Mouse (Mus musculus) heart, adult 9 months (tissue): ENCODE measurements around the gene Rangap1.

Experiments used
- DNase-seq, 2 experiments: peaks; one replicate each; pipeline ENCODE4 v3.0.0; 2022; ENCODE audit warnings: low spot score in 2 of 2

The Rangap1 gene

DNA sequence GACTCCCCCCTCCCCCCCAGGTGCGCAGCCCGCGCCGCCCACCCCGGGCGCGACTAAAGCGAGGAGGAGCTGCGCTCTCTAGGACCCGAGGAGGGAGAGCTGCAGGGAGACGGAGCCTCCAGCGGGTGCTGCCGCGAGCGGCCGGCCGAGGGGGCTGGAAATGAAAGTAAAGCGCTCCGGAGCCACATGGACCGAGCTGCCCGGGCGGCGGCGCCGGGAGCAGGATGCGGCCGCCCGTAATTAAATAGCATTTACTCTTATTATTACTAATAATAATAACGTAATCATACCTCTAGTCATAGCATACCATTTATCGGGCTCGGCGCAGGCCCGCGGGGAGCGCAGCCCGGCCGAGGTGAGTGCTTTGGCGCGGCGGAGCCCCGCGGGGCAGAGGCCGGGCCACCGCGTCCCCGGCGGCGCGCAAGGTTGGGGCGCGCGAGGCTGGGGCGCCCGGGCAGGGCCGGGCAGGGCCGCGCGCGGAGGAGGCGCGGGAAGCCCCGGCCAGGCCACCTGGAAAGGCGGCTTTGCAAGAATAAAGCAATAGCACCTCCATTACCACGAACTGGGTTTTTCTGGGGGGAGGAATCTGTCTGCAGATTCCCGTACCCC is at the start of gene Rangap1, which contains the start of gene Zc3h7b:
Rangap1 (minus strand) TSS at position 539 of the 609 bp plus-strand sequence.
Zc3h7b (plus strand) TSS at position 66 of the 609 bp plus-strand sequence.
- peak; percentile 76 to 79 for DNase-seq

DNA sequence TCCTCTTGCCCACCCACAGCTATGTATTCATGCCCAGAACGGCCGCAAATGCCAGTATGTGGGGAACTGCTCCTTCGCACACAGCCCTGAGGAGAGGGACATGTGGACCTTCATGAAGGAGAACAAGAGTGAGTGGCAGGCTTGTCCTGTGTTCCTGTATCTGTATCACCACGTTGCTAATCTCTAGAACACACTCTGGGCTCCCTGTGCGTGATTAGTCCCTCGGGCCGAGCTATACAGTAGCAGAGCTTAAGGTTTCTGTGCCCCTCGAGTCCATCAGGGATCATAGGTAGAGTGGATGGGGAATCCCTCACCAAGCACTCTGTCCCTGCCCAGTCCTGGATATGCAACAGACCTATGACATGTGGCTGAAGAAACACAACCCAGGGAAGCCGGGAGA is 47.1 kb upstream of the Rangap1 start:
- DNase-seq, result no peak

DNA sequence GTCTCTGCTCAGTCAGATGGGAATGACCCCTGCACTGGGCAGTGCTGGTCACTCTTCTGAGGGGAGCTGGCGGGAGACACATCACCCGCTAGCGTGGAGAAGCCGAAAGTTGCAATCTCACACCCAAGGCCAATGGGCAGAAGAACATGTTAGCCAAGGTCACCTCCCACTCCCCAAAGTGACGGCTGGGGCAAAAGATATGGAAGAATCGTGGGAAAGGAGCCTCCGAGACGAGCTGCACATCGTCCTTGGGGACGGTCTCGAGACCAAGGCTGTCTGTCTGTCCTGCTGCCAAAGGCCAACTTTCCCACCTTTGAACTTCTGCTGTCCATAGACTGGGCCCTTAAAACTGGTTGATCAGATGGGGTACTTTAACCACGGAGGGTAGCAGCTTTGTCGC is 42.2 kb upstream of the Rangap1 start:
- DNase-seq, result no peak

DNA sequence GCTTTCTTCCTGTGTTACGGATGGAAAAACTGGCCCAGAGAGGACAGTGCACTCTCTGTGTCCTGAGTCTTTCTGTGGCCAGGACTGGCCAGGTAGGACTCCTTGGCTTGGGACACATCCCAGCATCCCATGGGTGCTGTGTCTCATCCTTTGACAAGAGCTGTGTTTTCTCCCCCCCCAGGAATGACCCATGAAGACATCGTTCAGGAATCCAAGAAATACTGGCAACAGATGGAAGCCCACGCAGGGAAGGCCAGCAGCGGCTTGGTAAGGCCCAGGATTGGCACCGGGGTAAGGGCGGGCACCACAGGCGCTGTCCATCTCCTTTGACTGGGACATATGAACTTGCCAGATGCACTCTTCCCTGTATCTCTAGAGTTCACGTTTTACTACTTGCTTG is 40.4 kb upstream of the Rangap1 start:
- no peak for DNase-seq

DNA sequence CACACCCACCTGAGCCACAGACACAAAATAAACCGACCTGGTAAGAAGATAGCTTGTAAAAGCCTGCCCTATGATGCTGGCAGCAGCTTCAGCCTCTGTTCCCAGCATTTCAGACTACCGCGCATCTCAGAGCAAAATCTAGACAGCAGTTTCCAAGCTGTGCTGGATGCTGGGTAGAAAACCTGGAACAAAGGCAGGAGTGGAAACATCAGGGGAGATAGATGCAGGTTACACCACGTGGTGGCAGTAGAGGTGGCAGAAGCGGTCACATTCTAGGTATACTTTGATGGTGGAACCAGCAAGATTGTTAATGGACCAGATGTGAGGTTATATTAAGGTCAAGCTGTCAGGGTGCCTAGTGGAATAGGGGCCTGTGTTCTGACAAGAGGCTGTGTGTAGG is 39.4 kb upstream of the Rangap1 start:
- DNase-seq, result no peak

DNA sequence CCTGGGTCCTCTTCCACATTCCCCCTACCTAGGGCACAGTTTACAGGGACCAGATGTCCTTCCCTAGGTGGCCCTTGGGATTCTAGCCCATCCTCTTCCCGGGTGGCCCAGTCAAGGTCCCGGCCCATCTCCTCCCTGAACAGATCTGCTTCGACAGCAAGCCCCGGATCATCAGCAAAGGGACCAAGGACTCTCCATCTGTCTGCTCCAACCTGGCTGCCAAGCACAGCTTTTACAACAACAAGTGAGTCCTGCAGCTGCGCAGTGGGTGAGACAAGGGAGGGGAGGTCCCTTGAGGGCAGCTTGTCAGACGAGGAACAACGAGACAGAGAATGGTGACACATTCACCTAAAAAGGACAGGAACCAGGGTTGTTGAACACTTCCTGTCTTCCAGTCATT is 36.5 kb upstream of the Rangap1 start:
- no peak for DNase-seq

DNA sequence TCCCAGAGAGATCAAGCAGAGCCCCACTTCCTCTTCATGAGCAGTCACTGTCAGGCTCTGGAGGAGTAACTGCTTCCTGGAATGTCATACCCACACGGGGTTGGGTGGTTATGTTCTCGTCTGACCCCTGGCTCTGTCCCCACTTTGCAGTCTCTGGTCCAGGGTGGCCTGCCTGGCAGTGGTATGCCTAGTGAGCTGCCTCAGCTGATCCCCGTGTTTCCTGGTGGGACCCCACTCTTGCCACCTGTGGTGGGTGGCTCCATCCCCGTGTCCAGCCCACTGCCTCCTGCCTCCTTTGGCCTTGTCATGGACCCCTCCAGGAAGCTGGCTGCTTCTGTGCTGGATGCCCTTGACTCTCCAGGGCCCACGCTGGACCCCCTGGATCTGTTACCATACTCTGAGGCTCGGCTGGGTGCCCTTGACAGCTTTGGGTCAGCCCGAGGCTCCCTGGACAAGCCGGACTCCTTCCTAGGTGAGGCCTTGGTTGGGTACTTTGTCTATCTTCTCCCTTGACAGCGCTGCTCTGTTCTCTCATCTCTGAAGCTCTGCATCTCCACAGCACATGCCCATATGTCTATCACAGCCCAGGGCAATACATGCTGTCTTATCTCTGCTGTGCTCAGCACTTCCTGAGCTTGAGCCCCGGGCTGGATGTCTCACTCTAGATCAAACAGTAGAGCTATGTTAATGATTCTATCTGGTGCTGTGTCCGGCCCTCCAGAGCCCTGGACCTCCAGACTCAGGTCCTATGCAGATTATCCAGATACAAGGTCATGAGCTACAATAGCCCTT is 31.5 kb upstream of the Rangap1 start:
- no peak for DNase-seq

DNA sequence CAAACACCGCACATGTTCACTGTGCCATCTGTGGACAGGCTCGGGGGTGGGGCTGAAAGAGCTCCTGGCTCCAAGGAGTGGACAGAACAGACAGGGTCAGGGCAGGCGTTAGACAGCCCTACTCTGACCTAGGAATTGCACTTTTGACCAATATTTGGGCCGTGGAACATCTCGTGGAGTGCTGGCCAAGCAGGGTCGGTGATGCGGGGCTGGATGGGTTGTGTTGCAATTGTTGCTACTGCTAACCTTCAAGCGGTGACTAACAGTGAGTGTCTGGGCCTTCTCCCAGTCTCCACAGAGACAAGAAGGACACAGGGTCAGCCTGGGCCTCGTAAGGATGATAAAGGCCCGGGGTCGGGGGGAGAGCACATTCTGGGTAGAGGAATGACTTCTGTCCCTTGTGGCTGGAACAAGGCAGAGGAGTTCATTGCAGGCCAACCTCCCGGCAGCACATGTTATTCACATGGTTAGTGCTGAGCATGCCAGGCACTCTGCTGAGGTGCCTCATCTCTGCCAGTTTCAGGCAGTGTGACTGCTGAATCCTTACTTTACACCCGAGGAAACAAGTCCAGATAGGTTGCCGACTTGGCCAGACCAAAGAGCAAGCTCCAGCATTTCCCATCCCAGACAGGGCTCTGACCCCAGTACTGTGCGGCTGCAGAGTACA is 29.3 kb upstream of the Rangap1 start:
- peak; percentile 57 to 69 for DNase-seq

DNA sequence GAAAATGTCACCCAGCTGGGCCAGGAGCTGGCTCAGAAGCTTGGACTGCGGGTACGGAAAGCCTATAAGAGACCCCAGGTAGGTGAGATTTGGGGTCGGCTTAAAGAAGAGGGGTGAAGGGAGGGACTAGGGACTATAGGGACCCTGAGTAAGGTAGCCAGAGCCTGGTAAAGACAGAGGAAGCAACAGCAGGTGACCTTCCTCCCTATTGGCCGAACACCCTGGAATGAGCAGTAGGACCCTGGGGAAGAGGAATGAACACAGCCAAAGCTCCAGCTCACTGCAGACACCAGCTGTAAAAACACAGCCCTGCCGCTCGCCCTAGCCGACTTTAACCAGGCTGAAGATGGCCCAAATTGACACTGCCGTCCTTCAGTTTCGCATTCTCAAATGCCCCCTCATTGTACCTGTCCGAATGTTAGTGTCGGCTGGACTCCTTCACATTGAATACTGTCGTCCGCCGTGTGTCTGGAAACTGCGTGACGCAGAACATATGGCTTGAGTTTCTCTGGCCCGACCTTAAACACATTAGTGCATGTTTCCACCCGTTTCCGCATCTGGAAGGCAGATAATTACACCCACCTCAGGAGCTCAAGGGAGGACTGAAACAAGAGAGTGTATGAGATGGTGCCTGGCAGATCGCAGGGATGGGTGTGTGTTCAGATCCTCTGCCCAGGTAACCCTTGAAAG is 27.2 kb upstream of the Rangap1 start:
- DNase-seq, result peak in 1 of 2 experiments; percentile 42

DNA sequence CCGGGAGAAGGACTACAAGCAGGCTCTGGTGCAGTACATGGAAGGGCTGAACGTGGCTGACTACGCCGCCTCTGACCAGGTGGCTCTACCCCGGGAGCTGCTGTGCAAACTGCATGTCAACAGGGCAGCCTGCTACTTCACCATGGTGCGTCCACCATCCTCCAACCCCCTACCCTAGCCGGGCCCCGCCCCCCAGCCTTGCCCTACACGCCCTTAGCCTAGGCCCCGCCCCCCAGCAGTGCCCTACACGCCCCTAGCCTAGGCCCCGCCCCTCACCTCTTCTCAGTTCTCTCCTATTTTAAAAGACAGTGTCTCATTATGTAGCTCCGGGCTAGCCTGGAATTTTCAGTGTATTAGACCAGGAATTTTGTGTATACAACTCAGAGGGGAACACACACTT is 23.7 kb upstream of the Rangap1 start:
- DNase-seq, result no peak

DNA sequence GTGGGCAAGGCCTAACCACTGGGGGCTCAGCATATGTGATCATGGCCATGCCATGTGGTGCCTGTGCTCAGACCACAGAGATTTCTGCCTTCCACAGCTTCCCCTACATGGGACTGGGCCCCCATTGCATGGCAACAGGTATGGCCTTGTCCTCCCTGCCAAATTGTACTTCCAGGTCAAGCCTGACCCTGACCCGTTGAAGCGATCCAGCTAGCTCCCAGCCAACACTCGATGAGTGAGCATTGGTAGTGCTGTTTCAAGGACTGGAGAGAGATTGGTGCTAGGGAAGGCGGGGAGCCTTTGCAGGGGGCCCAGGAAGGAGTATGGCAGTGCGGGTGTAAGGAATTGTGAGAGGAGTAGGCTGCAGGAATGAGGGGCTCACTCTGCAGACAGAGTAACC is 21.1 kb upstream of the Rangap1 start:
- no peak for DNase-seq

DNA sequence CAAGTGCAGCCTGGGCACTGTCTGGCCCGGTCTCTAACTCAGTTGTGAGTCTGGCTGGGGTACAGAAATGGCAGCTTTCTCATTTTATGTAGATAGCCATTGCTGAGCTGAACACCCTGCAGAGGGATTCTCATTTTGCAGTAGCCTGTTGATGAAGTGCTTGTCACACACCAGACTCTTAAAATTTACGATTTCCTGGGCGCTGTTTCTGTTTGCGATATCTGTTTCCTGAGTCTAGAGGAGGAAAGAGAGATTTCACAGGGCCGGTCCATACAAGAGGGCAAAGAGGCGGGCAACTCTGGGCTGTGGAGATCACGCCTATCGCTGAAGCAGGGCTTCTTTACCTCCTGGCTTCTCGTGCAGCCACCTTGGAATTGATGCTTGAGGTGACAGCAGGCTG is 20.3 kb upstream of the Rangap1 start:
- DNase-seq, result no peak

DNA sequence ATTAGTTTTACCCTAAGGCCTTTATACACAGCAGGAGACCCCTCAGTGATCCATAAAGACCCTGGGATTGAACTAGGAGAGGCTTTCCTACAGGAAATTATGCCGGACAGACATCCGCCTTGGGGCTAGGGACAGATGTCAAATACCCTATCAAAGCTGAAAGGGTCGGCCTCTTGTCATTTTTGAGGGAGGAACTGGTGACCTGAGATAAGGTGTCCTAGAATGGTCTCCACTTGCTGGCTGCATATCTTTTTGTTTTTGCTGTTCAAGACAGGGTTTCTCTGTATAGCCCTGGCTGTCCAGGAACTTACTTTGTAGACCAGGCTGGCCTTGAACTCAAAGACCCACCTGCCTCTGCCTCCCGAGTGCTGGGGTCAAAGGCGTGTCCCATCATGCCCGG is 19.2 kb upstream of the Rangap1 start:
- no peak for DNase-seq

DNA sequence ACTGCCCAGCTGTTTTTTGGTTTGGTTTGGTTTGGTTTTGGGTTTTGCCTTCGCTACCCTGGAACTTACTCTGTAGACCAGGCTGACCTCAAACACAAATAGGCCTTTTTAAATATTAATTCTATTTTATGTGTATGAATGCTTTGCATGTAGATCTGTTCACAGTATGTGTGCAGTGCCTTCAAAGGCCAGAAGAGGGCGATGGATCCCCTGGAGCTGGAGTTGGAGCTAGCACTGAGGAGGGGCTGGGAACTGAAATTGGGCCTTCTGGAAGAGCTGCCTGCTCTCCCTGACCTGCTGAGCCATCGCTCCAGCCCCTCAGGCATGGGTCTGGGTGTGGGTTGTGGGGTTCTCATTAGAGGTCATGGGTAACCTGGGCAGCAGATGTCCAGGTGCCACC is 16.6 kb upstream of the Rangap1 start:
- DNase-seq, result no peak

DNA sequence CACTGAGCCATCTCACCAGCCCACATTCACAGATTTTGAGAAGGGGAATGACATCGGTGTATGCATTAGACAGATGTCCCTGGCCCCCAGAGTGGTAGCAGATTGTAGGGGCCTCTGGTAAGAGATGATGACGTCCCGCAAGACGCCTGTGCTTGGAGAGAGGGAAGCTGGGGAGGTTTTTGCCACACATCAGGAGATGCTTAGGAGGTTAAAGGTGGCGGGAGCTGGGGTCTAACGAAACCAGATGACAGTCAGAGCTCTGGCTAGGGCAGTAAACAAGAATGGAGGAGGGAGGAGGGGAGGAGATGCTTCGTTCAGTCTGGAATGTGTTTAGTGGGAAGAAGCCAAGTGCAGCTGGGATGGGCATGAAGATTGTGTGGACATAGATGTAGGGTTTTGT is 16.1 kb upstream of the Rangap1 start:
- no peak for DNase-seq

DNA sequence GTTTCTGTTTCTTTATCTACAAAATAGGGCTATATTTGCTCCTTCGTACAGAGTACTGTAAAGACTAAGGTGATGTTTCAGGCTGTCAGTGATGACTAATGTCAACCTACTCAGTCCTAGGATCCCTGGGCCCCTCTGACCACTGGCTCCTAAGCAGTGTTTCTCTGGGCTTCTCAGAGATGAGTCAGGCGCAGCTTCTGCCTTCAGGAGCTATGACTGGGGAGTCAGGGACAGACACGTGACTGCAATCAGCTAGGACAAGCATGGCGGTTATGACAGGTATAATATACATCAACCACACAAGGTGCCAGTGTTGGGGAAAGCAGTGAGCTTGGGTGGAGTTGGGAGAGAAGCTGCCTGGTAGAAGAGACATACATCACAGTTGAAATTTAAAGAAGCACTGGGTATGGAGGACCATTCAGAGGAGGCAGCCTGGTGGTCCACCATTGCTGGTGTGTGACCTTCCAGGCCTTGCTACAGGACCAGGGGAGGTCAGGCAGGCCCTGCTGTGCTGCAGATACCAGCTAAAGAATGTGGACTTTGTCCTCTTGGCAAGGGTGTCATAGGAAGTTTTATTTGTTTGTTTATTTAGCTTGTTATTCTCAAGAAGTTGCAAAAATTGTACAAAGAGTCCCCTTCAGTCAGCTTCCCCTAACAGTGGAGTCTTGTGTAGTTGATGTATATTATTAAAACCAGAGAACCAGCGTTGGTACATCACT is 15.2 kb upstream of the Rangap1 start:
- no peak for DNase-seq

DNA sequence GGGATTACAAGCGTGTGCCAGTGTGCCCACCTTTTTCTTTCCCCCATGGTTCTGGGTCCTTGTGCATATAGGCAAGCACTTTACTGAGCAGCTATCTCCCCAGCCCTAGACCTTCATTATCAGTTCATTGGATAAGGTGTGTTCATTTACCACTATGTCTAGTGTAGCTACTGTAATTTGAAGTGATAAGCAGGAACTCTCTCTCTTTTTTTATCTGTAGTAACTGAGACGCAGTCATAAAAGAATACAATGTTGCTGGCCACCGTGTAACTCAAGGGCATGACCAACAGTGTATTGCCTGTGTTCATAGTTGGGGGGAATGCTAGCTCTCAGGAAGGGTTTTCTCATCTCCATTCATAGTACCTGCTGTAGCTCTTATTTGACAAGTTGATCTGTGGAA is 14.2 kb upstream of the Rangap1 start:
- DNase-seq, result no peak

DNA sequence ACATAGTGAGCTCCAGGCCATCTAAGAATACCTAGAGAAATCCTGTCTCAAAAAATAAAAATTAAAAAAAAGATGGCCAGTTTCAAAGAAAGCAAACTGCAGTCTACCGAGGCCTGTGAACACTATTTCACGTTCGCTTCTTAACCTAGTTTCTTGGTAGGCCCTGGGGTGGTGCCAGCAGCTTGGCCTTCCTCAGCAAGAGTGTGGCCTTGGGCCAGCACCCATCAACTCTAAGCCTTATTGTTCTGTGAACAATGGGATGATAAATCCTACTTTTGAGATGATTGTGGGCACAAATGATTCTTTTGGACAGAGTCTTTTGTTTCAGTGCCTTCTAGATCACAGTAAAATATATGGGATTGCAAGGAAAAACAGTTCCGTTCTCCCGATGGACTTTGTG is 13.4 kb upstream of the Rangap1 start:
- DNase-seq, result no peak

DNA sequence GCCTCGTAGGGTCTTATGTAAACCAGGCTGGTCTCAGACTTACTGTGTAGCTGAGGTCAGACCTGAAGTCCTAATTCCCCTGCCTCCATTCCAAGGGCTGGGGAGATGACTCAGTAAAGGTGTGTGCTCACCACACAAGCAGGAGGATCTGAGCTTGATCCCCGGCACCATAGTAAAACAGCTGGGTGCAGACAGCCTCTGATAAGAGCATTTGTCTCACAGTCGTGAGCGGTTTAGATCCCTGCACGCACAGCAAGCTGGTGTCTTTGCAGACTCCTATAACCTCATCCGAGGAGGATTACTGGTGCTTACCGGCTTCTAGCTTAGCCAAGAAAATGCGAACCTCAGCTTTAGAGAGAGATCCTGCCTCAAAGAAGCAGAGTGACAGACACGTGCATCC is 8.3 kb upstream of the Rangap1 start:
- DNase-seq, result no peak

DNA sequence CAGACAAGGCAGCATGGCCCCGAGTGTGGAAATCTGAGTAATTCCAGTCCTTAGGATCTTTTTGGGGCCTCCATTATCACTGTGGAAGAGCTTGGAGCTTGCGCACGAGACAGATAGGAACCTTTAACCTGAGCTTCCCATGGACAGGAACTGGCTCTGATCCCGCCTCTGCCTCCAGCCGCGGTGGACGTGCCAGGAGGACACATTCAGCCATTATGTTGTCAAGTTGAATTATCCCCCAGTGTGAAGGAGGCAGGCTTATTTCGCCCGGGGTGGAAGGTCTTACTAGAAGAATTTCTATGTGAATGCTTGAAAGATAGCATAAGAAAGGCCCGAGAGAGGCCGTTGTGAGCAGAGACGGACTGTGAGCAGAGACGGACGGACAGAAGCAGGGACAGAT is 4.4 kb upstream of the Rangap1 start:
- peak in 1 of 2 experiments; percentile 26 for DNase-seq

DNA sequence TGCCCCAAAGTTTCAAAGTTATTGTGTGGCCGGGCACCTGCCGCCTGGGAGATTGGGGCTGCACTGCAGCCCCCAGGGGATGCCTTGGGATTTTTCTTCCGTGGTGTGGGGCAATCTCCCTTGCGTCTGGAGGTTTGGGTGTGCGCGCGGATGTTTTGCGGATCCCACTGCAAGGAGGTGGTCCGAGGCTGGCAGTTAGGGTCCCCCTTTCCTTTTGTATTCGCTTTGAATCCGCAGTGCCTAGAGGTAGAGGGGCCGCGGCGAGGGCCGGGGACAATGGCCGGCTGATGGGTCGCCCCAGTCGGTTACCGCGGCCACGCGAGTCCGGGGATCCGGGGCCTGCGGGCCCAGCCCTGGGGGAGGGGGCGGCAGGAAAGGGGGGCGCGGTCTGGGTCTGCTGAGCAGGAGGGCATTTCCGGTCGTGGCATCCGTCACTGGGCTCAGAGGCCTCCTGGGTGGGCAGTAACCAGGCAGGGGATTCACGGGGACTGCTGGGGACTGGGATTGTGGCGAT is 328 bp upstream of the Rangap1 start:
- DNase-seq, result peak; percentile 36 to 44
